Mouse (Mus musculus) natural killer cell, adult 2 months (primary cell): ENCODE measurements around the gene Tmem203.

Experiments
- DNase-seq, 2 experiments: peaks; one replicate each; pipeline ENCODE4 v3.0.0; 2022; ENCODE audit warnings: low spot score in 2 of 2

Gene Tmem203

GRCm38 (mm10) chr2:25255284-25255779 is at the start of gene Tmem203:
Gene Tmem203 (plus strand): TSS chr2:25255439.
- peak; percentile 86 to 88 for DNase-seq

- DNase-seq, result no peak
Measured at GRCm38 (mm10) chr2:25207593-25207992, 47.6 kb upstream of the Tmem203 start.

- DNase-seq, result no peak
Measured at GRCm38 (mm10) chr2:25210686-25211085, 44.6 kb upstream of the Tmem203 start.

GRCm38 (mm10) chr2:25211121-25211670 is 44.0 kb upstream of the Tmem203 start, which contains the start of gene Nelfb:
Gene Nelfb (minus strand): TSS chr2:25211489.
- DNase-seq, result peak; percentile 90 to 92

- no peak for DNase-seq
Measured at GRCm38 (mm10) chr2:25213266-25213865, 41.9 kb upstream of the Tmem203 start.

- DNase-seq, result no peak
Measured at GRCm38 (mm10) chr2:25214444-25214843, 40.8 kb upstream of the Tmem203 start, which contains the start of gene Stpg3. Gene Stpg3 (minus strand): TSS chr2:25214637.

GRCm38 (mm10) chr2:25217666-25218065 is 37.6 kb upstream of the Tmem203 start:
- DNase-seq, result no peak

- no peak for DNase-seq
Measured at GRCm38 (mm10) chr2:25218445-25218844, 36.8 kb upstream of the Tmem203 start, which contains the start of gene Fam166a. Gene Fam166a (plus strand): TSS chr2:25218745.

GRCm38 (mm10) chr2:25221331-25221772 is 33.9 kb upstream of the Tmem203 start:
- no peak for DNase-seq

GRCm38 (mm10) chr2:25223681-25224491 is 31.4 kb upstream of the Tmem203 start:
- DNase-seq, result no peak

GRCm38 (mm10) chr2:25224492-25224765 is 30.8 kb upstream of the Tmem203 start, which contains the start of gene Tubb4b:
Gene Tubb4b (minus strand): TSS chr2:25224702.
- DNase-seq, result no peak

GRCm38 (mm10) chr2:25224766-25225752 is 30.2 kb upstream of the Tmem203 start:
- peak; percentile 99 for DNase-seq

GRCm38 (mm10) chr2:25225811-25226379 is 29.3 kb upstream of the Tmem203 start:
- DNase-seq, result no peak

GRCm38 (mm10) chr2:25226864-25227263 is 28.4 kb upstream of the Tmem203 start:
- no peak for DNase-seq

GRCm38 (mm10) chr2:25227406-25227805 is 27.8 kb upstream of the Tmem203 start:
- DNase-seq, result no peak

GRCm38 (mm10) chr2:25228431-25228889 is 26.8 kb upstream of the Tmem203 start:
- DNase-seq, result peak; percentile 91

- DNase-seq, result no peak
Measured at GRCm38 (mm10) chr2:25228995-25229530, 26.2 kb upstream of the Tmem203 start.

- no peak for DNase-seq
Measured at GRCm38 (mm10) chr2:25229582-25229981, 25.7 kb upstream of the Tmem203 start.

- no peak for DNase-seq
Measured at GRCm38 (mm10) chr2:25230581-25230980, 24.7 kb upstream of the Tmem203 start.

GRCm38 (mm10) chr2:25231038-25231437 is 24.2 kb upstream of the Tmem203 start:
- no peak for DNase-seq

- DNase-seq, result no peak
Measured at GRCm38 (mm10) chr2:25233421-25233820, 21.8 kb upstream of the Tmem203 start.
